Mouse (Mus musculus) testis, adult 2 months (tissue): ENCODE measurements around the gene Macc1.

Experiments
- CTCF ChIP-seq: fragments of 200-500 bp; IDR thresholded peaks from 2 replicates; pipeline ENCODE4 v1.5.1; 2012; ENCODE audit warnings: low read depth, mild to moderate bottlenecking, inconsistent platforms, low read length, moderate library complexity; ENCODE audit not compliant: control insufficient read depth, insufficient read depth, insufficient replicate concordance
- POLR2A ChIP-seq: fragments of 200-500 bp; IDR thresholded peaks from 2 replicates; pipeline ENCODE4 v1.6.1; 2012; ENCODE audit warnings: low read depth, mild to moderate bottlenecking, inconsistent platforms, low read length, moderate library complexity; ENCODE audit not compliant: control insufficient read depth

GRCm38 (mm10) chr12:119358242-119358515 lies 44.1 kb downstream of the Macc1 start:
- TF ChIP-seq POLR2A = no peak
- TF ChIP-seq CTCF = no peak
